Mouse (Mus musculus) limb, embryonic 14.5 days (tissue): Measurements from ENCODE around the gene Mpv17l2. TPM values are rescaled to one million over a fixed set of nuclear protein-coding genes. Genes with fewer than 3 reads are reported as not detected.

Experiments used
- ATAC-seq: fragments of 200-750 bp; cut with Nextera tagmentation; 2 replicates; pipeline ENCODE4 v1.8.0; 2017; ENCODE audit warnings: low read depth, moderate number of reproducible peaks, moderate TSS enrichment; ENCODE audit not compliant: low FRiP score
- DNase-seq: peaks from one replicate; pipeline ENCODE4 v3.0.0-alpha.2; 2015; ENCODE audit warnings: low spot score
- H3K27ac ChIP-seq: fragments of 300-500 bp; sonication (generic); replicated peaks from 2 replicates; pipeline ENCODE4 v1.5.1; 2014; ENCODE audit warnings: low read depth, mild to moderate bottlenecking, low read length, moderate library complexity, mixed read lengths
- H3K27me3 ChIP-seq: fragments of 300-500 bp; sonication (generic); 2 replicates; pipeline ENCODE4 v1.6.1; 2014; ENCODE audit warnings: low read length, mixed read lengths; ENCODE audit not compliant: control insufficient read depth, insufficient read depth
- H3K36me3 ChIP-seq: fragments of 300-500 bp; sonication (generic); 2 replicates; pipeline ENCODE4 v1.6.1; 2014; ENCODE audit warnings: mild to moderate bottlenecking, low read length, moderate library complexity, mixed read lengths; ENCODE audit not compliant: control insufficient read depth, insufficient read depth
- H3K4me1 ChIP-seq: fragments of 300-500 bp; sonication (generic); 2 replicates; pipeline ENCODE4 v1.6.1; 2014; ENCODE audit warnings: antibody characterized with exemption, low read length, mixed read lengths; ENCODE audit not compliant: control insufficient read depth, insufficient read depth
- H3K4me2 ChIP-seq: fragments of 300-500 bp; sonication (generic); replicated peaks from 2 replicates; pipeline ENCODE4 v1.6.1; 2014; ENCODE audit warnings: low read depth, mild to moderate bottlenecking, low read length, moderate library complexity; ENCODE audit not compliant: severe bottlenecking
- H3K4me3 ChIP-seq: fragments of 300-500 bp; sonication (generic); replicated peaks from 2 replicates; pipeline ENCODE4 v1.5.1; 2014; ENCODE audit warnings: low read length
- H3K9ac ChIP-seq: fragments of 300-500 bp; sonication (generic); 2 replicates; pipeline ENCODE4 v1.6.1; 2014; ENCODE audit warnings: mild to moderate bottlenecking, low read depth, low read length, moderate library complexity; ENCODE audit not compliant: severe bottlenecking
- H3K9me3 ChIP-seq: fragments of 300-500 bp; sonication (generic); 2 replicates; pipeline ENCODE4 v1.6.1; 2016; ENCODE audit warnings: low read length; ENCODE audit not compliant: control insufficient read depth
- POLR2A ChIP-seq: fragments of 200-500 bp; IDR thresholded peaks from 2 replicates; pipeline ENCODE4 v1.8.0; 2012; ENCODE audit warnings: inconsistent platforms, mild to moderate bottlenecking, moderate library complexity, borderline replicate concordance; ENCODE audit not compliant: insufficient read depth, insufficient read length; ENCODE audit errors: extremely low read depth
- WGBS: fragments of 180-500 bp; shearing (Covaris S2); extraction: QIAGEN DNeasy Blood & Tissue Kit; methylation state at CpG from one replicate; pipeline ENCODE4 v1.1.7; 2014; 5-methylcytosine and 5-hydroxymethylcytosine counted together
- polyA plus RNA-seq, 2 experiments: library from polyadenylated mRNA; depleted of rRNA in 1 of 2; stranded (reverse) in 1 of 2; unstranded in 1 of 2; fragments of >200 nt; fragmentation: Nextera tagmentation in 1 of 2; extraction: Ambion mirVana in 1 of 2; gene quantifications; 2 replicates each; pipeline versions ENCODE4 v1.2.1 to v1.2.3; 2012 to 2014

Mpv17l2 gene
- polyA plus RNA-seq, 2 experiments: 27.7 to 40.3 TPM

DNA sequence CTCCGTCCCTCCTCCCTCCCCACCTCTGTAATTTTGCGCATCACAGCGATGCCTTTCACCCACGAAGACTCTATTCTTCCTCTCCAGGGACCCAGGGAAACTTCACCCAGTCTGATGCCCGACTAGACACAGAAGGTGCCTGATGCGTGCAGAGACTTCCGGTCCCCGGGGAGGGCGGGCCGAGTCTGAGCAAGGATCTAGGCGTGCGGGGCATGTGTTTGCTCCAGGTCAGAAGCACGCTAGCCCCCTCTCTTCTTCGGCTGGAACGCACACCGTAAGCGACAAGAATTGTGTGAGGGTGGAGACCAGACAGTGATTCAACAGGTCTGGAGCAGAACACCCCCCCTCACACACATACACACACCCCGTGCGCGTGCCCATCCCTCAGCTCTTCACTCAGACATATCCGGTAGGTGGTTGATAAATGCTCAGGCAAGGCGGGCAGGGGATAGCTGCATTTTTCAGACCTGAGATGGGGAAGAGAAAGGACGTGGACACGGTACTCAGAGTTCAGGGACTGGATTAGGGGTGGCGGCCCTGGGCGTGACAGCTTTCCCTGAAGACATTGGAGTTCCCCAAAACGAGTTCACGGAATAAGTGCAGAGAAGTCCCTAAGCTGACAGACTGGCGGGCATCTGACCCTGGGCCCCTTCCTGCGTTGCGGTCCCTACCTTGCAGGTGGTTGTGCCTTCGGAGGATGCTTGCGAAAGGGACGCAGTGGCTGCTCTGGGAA lies 5.3 kb upstream of the Mpv17l2 start:
- Histone ChIP-seq H3K27me3 (no peaks in the 10 kb centered on the region), H3K27ac (no peak overlapping the region), H3K9ac (peak overlapping the region; percentile 55), H3K4me1 (peaks cover 15% of the 10 kb centered on the region; the same call in 1 of the 2 replicates), H3K4me2 (peak overlapping the region; percentile 88), H3K36me3 (peaks cover 26% of the 10 kb centered on the region), H3K9me3 (no peaks in the 10 kb centered on the region), H3K4me3 (peak overlapping the region; percentile 44)
- no peak for ATAC-seq
- DNase-seq: no peak
- TF ChIP-seq POLR2A: no peak
- WGBS: 1% methylated on average over 34 of the region's 34 CpGs

DNA sequence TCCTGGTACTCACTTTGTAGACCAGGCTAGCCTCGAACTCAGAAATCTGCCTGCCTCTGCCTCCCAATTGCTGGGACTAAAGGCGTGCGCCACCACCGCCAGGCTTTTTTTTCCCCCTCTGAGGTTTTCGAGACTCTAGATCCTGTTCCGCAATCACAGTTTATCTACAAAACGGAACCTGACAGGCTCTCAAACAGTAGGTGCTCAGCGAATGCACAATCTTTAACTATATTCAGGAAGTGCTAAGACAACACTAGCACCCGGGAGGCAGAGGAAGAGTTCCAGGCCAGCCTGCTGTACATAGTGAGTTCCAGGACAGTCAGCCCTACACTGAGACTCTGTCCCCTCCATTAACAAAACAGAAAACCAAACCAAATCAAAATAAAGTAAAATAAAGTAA lies 4.6 kb upstream of the Mpv17l2 start:
- no peak for TF ChIP-seq POLR2A
- H3K9ac ChIP-seq: peak overlapping the region; percentile 55
- H3K4me2 ChIP-seq: peak overlapping the region; percentile 88
- peaks cover 20% of the 10 kb centered on the region for H3K36me3 ChIP-seq
- no peaks in the 10 kb centered on the region for H3K9me3 ChIP-seq
- H3K27me3 ChIP-seq: no peaks in the 10 kb centered on the region
- H3K4me1 ChIP-seq: peaks cover 16% of the 10 kb centered on the region
- 84% methylated on average over 9 of the region's 9 CpGs for WGBS
- no peak overlapping the region for H3K27ac ChIP-seq
- no peak for DNase-seq
- peak overlapping the region; percentile 44; the same call in 1 of the 2 replicates for H3K4me3 ChIP-seq
- ATAC-seq: no peak

DNA sequence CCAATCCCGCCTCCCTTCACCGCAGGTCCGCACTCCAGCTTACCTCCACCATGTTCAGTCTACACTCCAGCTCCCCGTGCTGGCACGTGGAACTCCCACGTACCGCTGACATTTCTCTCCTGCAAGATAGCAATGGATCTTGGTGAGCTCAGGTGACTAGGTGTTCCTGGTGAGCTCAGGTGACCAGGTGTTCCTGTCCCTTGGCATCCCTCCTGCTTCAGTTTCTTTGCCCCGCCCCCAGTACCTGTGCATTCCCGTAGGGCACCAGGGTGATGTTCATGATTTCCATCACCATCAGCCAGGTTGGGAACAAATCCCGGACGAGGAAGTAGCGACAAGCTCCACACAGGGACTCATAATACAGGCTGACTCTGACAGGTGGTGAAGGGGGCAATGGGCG lies 3.9 kb upstream of the Mpv17l2 start:
- no peak overlapping the region for H3K4me3 ChIP-seq
- peaks cover 22% of the 10 kb centered on the region for H3K4me1 ChIP-seq
- H3K36me3 ChIP-seq: peaks cover 13% of the 10 kb centered on the region
- no peak overlapping the region for H3K9ac ChIP-seq
- no peak overlapping the region for H3K4me2 ChIP-seq
- no peaks in the 10 kb centered on the region for H3K9me3 ChIP-seq
- DNase-seq (no peak), ATAC-seq (no peak)
- no peak for TF ChIP-seq POLR2A
- 92% methylated on average over 13 of the region's 13 CpGs for WGBS
- H3K27me3 ChIP-seq: no peaks in the 10 kb centered on the region
- no peak overlapping the region for H3K27ac ChIP-seq

DNA sequence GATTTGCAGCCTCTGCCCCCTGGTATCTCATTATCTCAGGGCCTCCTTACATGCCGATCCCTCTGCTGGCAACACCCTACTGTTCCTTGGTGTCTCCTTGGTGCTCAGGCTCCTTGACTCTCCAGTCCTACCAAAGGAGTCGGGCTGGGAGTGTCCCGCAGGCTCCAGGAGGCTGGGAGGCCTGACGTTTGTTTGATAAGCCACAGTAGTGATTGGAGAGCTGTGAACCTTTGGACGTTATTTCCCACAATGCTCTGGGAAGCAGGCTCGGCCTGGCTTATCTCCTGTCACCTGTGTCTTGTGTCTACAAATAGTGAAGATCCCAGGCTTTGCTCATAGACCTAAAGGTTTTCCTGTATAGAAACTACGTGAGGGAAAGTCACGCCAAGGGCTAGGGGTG lies 3.3 kb upstream of the Mpv17l2 start:
- no peak for TF ChIP-seq POLR2A
- H3K4me2 ChIP-seq: no peak overlapping the region
- peaks cover 22% of the 10 kb centered on the region for H3K4me1 ChIP-seq
- H3K9me3 ChIP-seq: no peaks in the 10 kb centered on the region
- peaks cover 10% of the 10 kb centered on the region for H3K36me3 ChIP-seq
- no peak overlapping the region for H3K27ac ChIP-seq
- ATAC-seq: no peak
- DNase-seq: no peak
- H3K4me3 ChIP-seq: no peak overlapping the region
- no peaks in the 10 kb centered on the region for H3K27me3 ChIP-seq
- WGBS: 85% methylated on average over 8 of the region's 8 CpGs
- no peak overlapping the region for H3K9ac ChIP-seq

DNA sequence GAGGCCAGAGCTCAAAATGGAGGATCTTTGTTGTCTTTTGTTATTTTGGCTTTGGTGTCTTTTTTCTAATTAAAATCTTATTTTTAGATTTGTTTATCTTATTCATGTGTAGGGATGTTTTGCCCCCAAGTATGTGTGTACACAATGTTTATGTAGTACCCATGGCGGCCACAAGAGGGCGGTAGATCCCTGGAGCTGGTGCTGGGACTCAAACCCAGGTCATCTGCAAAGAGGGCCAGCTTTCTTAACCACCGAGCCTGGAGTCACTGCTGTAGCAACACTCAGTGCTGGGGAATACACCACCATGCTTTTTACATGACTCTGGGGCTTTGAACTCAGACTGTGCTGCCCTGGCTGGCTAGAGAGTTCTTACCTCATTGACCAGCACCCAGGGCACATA lies 2.6 kb upstream of the Mpv17l2 start:
- no peak for TF ChIP-seq POLR2A
- Histone ChIP-seq H3K4me2 (no peak overlapping the region), H3K4me3 (no peak overlapping the region), H3K9me3 (no peaks in the 10 kb centered on the region), H3K9ac (no peak overlapping the region), H3K27ac (no peak overlapping the region), H3K36me3 (peaks cover 3% of the 10 kb centered on the region; the same call in 1 of the 2 replicates), H3K27me3 (no peaks in the 10 kb centered on the region), H3K4me1 (peaks cover 22% of the 10 kb centered on the region)
- DNase-seq (no peak), ATAC-seq (no peak)
- WGBS: 6% methylated on average over 3 of the region's 3 CpGs
